Mouse (Mus musculus): ENCODE results near the gene Acss3.

DNA sequence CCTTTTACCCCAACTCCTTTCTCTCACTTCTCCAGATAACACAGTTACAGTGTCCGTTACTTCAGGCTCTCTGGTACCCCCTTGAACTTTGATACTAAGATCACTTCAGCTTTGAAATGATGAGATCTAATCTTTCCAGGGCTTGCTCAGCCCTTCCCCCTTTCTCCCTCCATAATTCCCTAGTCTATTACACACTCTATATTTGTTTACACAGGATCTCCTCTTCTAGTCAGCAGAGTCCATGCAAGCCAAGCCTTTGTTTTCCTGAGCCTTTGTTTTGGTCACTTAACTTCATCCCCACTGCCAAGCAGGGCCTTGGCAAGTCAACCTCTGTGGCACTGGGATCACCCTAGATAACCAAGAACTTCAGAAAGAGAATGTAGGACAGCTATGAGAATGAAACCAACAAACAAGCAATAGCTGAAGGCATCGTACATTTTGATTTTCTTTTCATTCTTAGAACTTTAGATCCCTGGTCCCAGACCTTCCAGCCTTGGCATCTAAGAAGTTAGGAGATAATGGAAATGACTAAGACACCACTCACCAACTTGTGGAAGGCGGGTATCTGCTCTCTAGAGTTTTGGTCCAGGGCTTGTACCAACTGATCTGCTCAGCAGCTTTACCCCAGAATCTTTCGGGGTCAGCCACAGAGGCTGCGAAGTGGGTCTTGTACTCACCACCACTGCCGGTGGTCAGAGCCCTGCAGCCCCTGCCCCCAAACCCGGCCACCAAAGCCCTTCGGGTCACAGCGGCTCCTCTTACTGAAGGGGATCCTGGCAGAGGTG lies 532 bp downstream of the Acss3 start:
- TF ChIP-seq CTCF (IDR thresholded peaks at IDR 0.05; ENCODE audit: low read depth) (no peak), EP300 (IDR thresholded peaks at IDR 0.05; ENCODE audit: low read depth) (no peak)

Measured in liver, postnatal 0 days (tissue).